Mouse (Mus musculus) limb, embryonic 10.5 days (tissue): ENCODE results near the gene Thap4. TPM values are rescaled to one million over a fixed set of nuclear protein-coding genes. Genes with fewer than 3 reads are reported as not detected.

Source experiments
- polyA plus RNA-seq: library from polyadenylated mRNA; unstranded; fragments of >200 nt; fragmentation: Nextera tagmentation; extraction: Ambion mirVana; gene quantifications from 2 replicates; pipeline ENCODE4 v1.2.1, GENCODE M21; 2016

The Thap4 gene
- polyA plus RNA-seq, 1 experiment from 2014 or later, result 54.8 TPM

Other genes starting within 250 kb of the Thap4 start
- 7.9 and 8.4 TPM in 2 replicates for gene Farp2, start 242.8 kb downstream of the Thap4 start, polyA plus RNA-seq
- 153 and 185 TPM in 2 replicates for gene Stk25, start 96.2 kb downstream of the Thap4 start, polyA plus RNA-seq
- 34.9 and 37.4 TPM in 2 replicates for gene Bok, start 69.2 kb downstream of the Thap4 start, polyA plus RNA-seq
- 91.8 and 95.8 TPM in 2 replicates for gene Atg4b, start 3.4 kb downstream of the Thap4 start, polyA plus RNA-seq
- 280 and 304 TPM in 2 replicates for gene Dtymk, start 47.1 kb upstream of the Thap4 start, polyA plus RNA-seq
- 21.4 and 22.7 TPM in 2 replicates for gene Ing5, start 49.1 kb upstream of the Thap4 start, polyA plus RNA-seq
- gene D2hgdh, start 70.0 kb upstream of the Thap4 start, polyA plus RNA-seq, result 13.7 and 15.0 TPM in 2 replicates
- not detected in 2 replicates for gene Gal3st2, start 106.4 kb upstream of the Thap4 start, polyA plus RNA-seq
- not detected in 2 replicates for gene Gal3st2b, start 163.4 kb upstream of the Thap4 start, polyA plus RNA-seq
- gene Gal3st2c, start 235.6 kb upstream of the Thap4 start, polyA plus RNA-seq, result not detected in 2 replicates